Mouse (Mus musculus) lung, postnatal 25 days (tissue): ENCODE data around the gene Usp34.
"Not testable (repeated sequence)": the region's sequence is repeated elsewhere in the genome, so short reads cannot be mapped to it uniquely, and the experiment has no call there.

Source experiments
- DNase-seq: peaks from one replicate; pipeline ENCODE4 v3.0.0; 2022; ENCODE audit warnings: low spot score

Usp34 gene

GRCm38 (mm10) chr11:23497718-23498509 is 191.2 kb downstream of the Usp34 start, which contains the start of gene Ahsa2:
Gene Ahsa2 (minus strand): TSS chr11:23498030.
- DNase-seq, result peak; percentile 97

- no peak for DNase-seq
Observed at GRCm38 (mm10) chr11:23498609-23499008, 191.9 kb downstream of the Usp34 start.

- DNase-seq, result not testable (repeated sequence)
Observed at GRCm38 (mm10) chr11:23504801-23505200, 198.1 kb downstream of the Usp34 start.

- DNase-seq, result not testable (repeated sequence)
Observed at GRCm38 (mm10) chr11:23514785-23515184, 208.1 kb downstream of the Usp34 start.

- no peak for DNase-seq
Observed at GRCm38 (mm10) chr11:23515315-23515714, 208.6 kb downstream of the Usp34 start.

GRCm38 (mm10) chr11:23518981-23519380 is 212.3 kb downstream of the Usp34 start:
- DNase-seq, result no peak

- DNase-seq, result no peak
Observed at GRCm38 (mm10) chr11:23520473-23521205, 213.9 kb downstream of the Usp34 start, which contains the start of gene 1700093K21Rik. Gene 1700093K21Rik (minus strand): TSS chr11:23521155.

GRCm38 (mm10) chr11:23537446-23537845 is 230.8 kb downstream of the Usp34 start:
- no peak for DNase-seq
